Comparison of ENCODE assay signal across 8 mouse cellular contexts in the genomic region with DNA sequence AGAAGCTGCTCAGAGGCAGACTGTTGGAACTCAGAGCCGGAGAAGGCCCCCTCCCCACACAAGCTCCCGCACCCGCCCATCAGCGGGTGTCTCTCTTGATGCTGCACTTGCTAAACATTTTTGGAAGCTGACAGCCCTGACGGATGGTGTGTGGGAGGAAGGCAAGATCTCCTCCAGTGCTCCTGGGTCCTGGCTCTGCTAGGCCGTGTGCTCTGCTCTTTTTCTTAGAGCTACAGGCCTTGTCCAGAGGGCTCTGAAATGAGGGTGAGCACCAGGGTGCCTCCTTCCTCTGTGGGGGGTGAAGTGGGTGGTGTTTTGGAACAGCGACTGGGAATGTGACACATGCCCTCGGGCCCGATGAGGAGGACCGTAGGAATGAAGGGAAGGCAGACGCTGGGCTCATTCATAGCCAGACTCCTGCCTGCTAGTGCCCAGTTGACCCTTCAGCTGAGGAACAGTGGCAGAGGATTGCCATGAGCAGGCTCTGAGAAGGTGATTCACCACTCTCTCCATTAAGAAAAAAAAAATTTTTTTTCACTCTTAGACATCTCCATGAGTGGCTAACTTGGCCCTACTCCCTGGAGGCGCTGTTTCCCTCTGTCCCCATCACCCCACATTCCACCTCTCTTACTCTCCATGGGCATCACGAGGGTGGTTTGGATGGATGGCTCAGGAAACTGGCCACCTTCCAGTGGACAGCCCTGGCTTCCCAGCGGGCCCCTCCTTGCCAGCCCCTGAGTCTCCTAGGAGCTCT.
DNase-seq lines count a peak whose midpoint lies in the region; ATAC-seq and TF ChIP-seq lines count a peak whose summit lies in the region.

No protein-coding gene starts in this region.

- ATAC-seq in neural tube, embryonic 13.5 days (ENCODE audit: low read depth) = no peak; the same call in 1 of the 2 replicates
- no peak for ATAC-seq in liver, embryonic 12.5 days

- H3K4me2 ChIP-seq in neural tube, embryonic 13.5 days = peak overlapping the region; percentile 98
- H3K4me2 ChIP-seq in liver, embryonic 12.5 days = no peak overlapping the region

- TF ChIP-seq CTCF in layer of hippocampus, adult 2 months (conservative IDR thresholded peaks at IDR 0.05) = no peak

- H3K27me3 ChIP-seq in neural tube, embryonic 13.5 days = peaks cover 35% of the 10 kb centered on the region
- peaks cover 64% of the 10 kb centered on the region for H3K27me3 ChIP-seq in liver, embryonic 12.5 days (replicated peaks)

- H3K9me3 ChIP-seq in neural tube, embryonic 13.5 days = no peaks in the 10 kb centered on the region
- no peaks in the 10 kb centered on the region for H3K9me3 ChIP-seq in liver, embryonic 12.5 days (replicated peaks)

- no peaks in the 10 kb centered on the region for H3K36me3 ChIP-seq in neural tube, embryonic 13.5 days
- H3K36me3 ChIP-seq in liver, embryonic 12.5 days = no peaks in the 10 kb centered on the region

- H3K9ac ChIP-seq in neural tube, embryonic 13.5 days = peak overlapping the region; percentile 80
- no peak overlapping the region for H3K9ac ChIP-seq in liver, embryonic 12.5 days

- peak overlapping the region; percentile 80 for H3K4me3 ChIP-seq in layer of hippocampus, adult 2 months
- peak overlapping the region; percentile 57 for H3K4me3 ChIP-seq in neural tube, embryonic 13.5 days
- H3K4me3 ChIP-seq in liver, embryonic 12.5 days = no peak overlapping the region

- WGBS in neural tube, embryonic 13.5 days = 50% methylated on average over 14 of the region's 14 CpGs
- 42% methylated on average over 14 of the region's 14 CpGs for WGBS in liver, embryonic 12.5 days (ENCODE audit: insufficient replicate concordance)

- H3K27ac ChIP-seq in layer of hippocampus, adult 2 months = peak overlapping the region; percentile 91
- H3K27ac ChIP-seq in neural tube, embryonic 13.5 days (replicated peaks) = no peak overlapping the region
- no peak overlapping the region for H3K27ac ChIP-seq in liver, embryonic 12.5 days

- DNase-seq in layer of hippocampus, adult 11-12 months (ENCODE audit: low spot score) = peak; percentile 76
- no peak for DNase-seq in layer of hippocampus, adult 9-10 months (ENCODE audit: low spot score)
- peak; percentile 67 for DNase-seq in cerebellum, adult 11 months
- peak; percentile 42 for DNase-seq in heart, adult 8-10 months (ENCODE audit: low spot score)
- peak; percentile 80 to 82 for DNase-seq in layer of hippocampus, adult 2 months (ENCODE audit: low spot score in 2 of 2)
- DNase-seq in urinary bladder, adult 18-20 months (ENCODE audit: low spot score in 2 of 2) = no peak

- H3K4me1 ChIP-seq in neural tube, embryonic 13.5 days (replicated peaks) = peaks cover 73% of the 10 kb centered on the region
- H3K4me1 ChIP-seq in liver, embryonic 12.5 days = peaks cover 21% of the 10 kb centered on the region

Comparison
In these comparisons a context has a peak if more than half of its experiments do, and no peak if none do; other contexts are left out.
1. DNase-seq: peak in layer of hippocampus, adult 11-12 months (single experiment), cerebellum, adult 11 months (single experiment), heart, adult 8-10 months (single experiment) and layer of hippocampus, adult 2 months (2 of 2); none in layer of hippocampus, adult 9-10 months (single experiment) and urinary bladder, adult 18-20 months (0 of 2).